Mouse (Mus musculus) midbrain, embryonic 14.5 days (tissue): ENCODE results near the gene Olfr6. TPM values are rescaled to one million over a fixed set of nuclear protein-coding genes. Genes with fewer than 3 reads are reported as not detected.
"Not testable (repeated sequence)": the region's sequence is repeated elsewhere in the genome, so short reads cannot be mapped to it uniquely, and the experiment has no call there.

Source experiments
- ATAC-seq: fragments of 200-750 bp; cut with Nextera tagmentation; 2 replicates; pipeline ENCODE4 v1.8.0; 2017; ENCODE audit warnings: moderate number of reproducible peaks, moderate library complexity; ENCODE audit not compliant: low FRiP score, low TSS enrichment
- DNase-seq: peaks from one replicate; pipeline ENCODE4 v3.0.0-alpha.2; 2015
- H3K27ac ChIP-seq: fragments of 300-500 bp; sonication (generic); replicated peaks from 2 replicates; pipeline ENCODE4 v1.5.1; 2014; ENCODE audit warnings: mild to moderate bottlenecking, low read depth, low read length, moderate library complexity
- H3K27me3 ChIP-seq: fragments of 300-500 bp; sonication (generic); 2 replicates; pipeline ENCODE4 v1.6.1; 2014; ENCODE audit warnings: low read length, control low read depth, mixed read lengths; ENCODE audit not compliant: control insufficient read depth, insufficient read depth
- H3K36me3 ChIP-seq: fragments of 300-500 bp; sonication (generic); 2 replicates; pipeline ENCODE4 v1.6.1; 2014; ENCODE audit warnings: low read length, control low read depth; ENCODE audit not compliant: control insufficient read depth, insufficient read depth
- H3K4me1 ChIP-seq: fragments of 300-500 bp; sonication (generic); 2 replicates; pipeline ENCODE4 v1.6.1; 2014; ENCODE audit warnings: mild to moderate bottlenecking, antibody characterized with exemption, low read length, control low read depth; ENCODE audit not compliant: control insufficient read depth, insufficient read depth
- H3K4me2 ChIP-seq: fragments of 300-500 bp; sonication (generic); 2 replicates; pipeline ENCODE4 v1.6.1; 2014; ENCODE audit warnings: mild to moderate bottlenecking, low read length, moderate library complexity
- H3K4me3 ChIP-seq: fragments of 300-500 bp; sonication (generic); replicated peaks from 2 replicates; pipeline ENCODE4 v1.5.1; 2014; ENCODE audit warnings: low read depth, low read length
- H3K9ac ChIP-seq: fragments of 300-500 bp; sonication (generic); replicated peaks from 2 replicates; pipeline ENCODE4 v1.6.1; 2014; ENCODE audit warnings: mild to moderate bottlenecking, low read length, moderate library complexity
- H3K9me3 ChIP-seq: fragments of 300-500 bp; sonication (generic); 2 replicates; pipeline ENCODE4 v1.6.1; 2016; ENCODE audit warnings: low read length, control low read depth, mixed read lengths; ENCODE audit not compliant: control insufficient read depth
- WGBS: fragments of 180-500 bp; shearing (Covaris S2); extraction: QIAGEN DNeasy Blood & Tissue Kit; methylation state at CpG from one replicate; pipeline ENCODE4 v1.1.7; 2014; 5-methylcytosine and 5-hydroxymethylcytosine counted together
- polyA plus RNA-seq: library from polyadenylated mRNA; unstranded; fragments of >200 nt; fragmentation: Nextera tagmentation; extraction: Ambion mirVana; gene quantifications from 2 replicates; pipeline ENCODE4 v1.2.1, GENCODE M21; 2014

The Olfr6 gene
- polyA plus RNA-seq, result not detected in 2 replicates

DNA sequence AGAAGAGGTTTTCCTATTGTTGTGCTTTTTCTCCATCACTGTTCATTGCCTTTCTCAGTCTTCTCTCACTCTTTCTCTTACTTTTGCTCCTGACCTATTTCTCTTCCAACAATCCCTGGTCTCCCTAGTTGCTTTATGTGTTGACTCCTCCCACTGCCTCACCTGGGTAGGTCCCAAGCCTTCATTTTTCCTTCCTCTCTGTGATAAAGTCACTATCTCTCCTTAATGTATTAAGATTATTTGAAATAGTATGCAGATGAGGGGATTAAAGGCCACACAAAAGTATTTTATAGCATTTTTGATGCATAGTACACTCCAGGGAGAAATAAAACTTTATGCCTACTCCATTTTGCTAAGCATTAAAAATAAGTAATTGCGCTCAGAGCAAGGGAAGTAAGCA is at the start of gene Olfr6:
Gene Olfr6, minus strand, starts transcription at position 101 of the 400 bp plus-strand sequence.
- H3K27ac ChIP-seq, result no peak within 1 kb of the TSS
- 85% methylated on average over 1 of the region's 1 CpGs for WGBS
- H3K9ac ChIP-seq, result no peak within 1 kb of the TSS
- H3K4me3 ChIP-seq, result no peak within 1 kb of the TSS
- H3K27me3 ChIP-seq, result no peaks in the 10 kb centered on the region
- ATAC-seq (no peak), DNase-seq (no peak)
- no peaks in the 10 kb centered on the region for H3K9me3 ChIP-seq
- no peaks in the 10 kb centered on the region for H3K4me1 ChIP-seq
- H3K4me2 ChIP-seq, result no peak within 1 kb of the TSS
- no peaks in the 10 kb centered on the region for H3K36me3 ChIP-seq

DNA sequence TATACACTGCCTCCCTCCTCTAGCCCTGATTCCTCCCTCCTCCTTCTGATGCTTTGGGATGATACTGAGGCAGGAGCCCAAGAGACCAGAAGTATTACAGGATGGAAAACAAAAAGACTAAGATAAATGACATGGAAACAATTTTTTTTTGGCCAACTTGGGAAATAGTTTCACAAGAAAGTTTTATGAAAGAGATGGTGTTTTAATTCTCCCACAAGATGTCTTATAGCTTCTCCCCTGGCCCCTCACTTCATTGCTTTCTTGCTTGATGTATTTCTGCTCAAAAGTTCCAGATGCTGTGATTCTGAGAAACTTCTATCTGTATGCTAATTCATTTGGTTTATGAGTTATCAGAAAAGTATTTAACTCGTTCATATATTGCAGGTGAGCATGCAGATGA is 42.2 kb upstream of the Olfr6 start, which contains the start of gene Olfr2:
Gene Olfr2, minus strand, starts transcription at position 101 of the 400 bp plus-strand sequence.
- Histone ChIP-seq H3K4me3 (no peak within 1 kb of the TSS), H3K4me1 (no peaks in the 10 kb centered on the region), H3K9ac (no peak within 1 kb of the TSS), H3K4me2 (no peak within 1 kb of the TSS), H3K36me3 (no peaks in the 10 kb centered on the region), H3K27me3 (no peaks in the 10 kb centered on the region), H3K27ac (no peak within 1 kb of the TSS), H3K9me3 (no peaks in the 10 kb centered on the region)
- ATAC-seq (no peak), DNase-seq (no peak)
- 61% methylated on average over 1 of the region's 1 CpGs for WGBS

DNA sequence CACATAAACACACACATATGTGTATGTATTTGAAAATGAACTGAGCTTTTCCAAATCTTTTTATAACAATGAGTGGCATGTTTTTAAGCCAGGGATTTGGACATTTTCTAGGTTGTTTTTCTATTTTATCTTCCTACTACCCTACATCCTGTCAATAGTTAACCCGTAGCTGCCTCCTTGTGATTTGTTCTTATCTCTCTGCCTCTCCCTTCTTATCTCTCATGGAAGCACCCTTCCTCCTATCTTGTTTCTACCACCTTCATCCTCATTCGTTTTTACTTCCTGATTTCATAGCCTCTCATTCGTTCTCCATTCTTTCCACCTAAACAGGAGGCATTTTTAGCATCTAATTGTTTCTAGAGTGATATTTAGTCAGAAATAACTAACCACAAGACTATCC is 40.4 kb upstream of the Olfr6 start:
- H3K27ac ChIP-seq, result no peak overlapping the region
- 76% methylated on average over 3 of the region's 3 CpGs for WGBS
- no peaks in the 10 kb centered on the region for H3K4me1 ChIP-seq
- no peak for ATAC-seq
- H3K9ac ChIP-seq, result no peak overlapping the region
- H3K36me3 ChIP-seq, result no peaks in the 10 kb centered on the region
- no peak overlapping the region for H3K4me3 ChIP-seq
- H3K9me3 ChIP-seq, result no peaks in the 10 kb centered on the region
- H3K27me3 ChIP-seq, result no peaks in the 10 kb centered on the region
- DNase-seq, result no peak
- no peak overlapping the region for H3K4me2 ChIP-seq

DNA sequence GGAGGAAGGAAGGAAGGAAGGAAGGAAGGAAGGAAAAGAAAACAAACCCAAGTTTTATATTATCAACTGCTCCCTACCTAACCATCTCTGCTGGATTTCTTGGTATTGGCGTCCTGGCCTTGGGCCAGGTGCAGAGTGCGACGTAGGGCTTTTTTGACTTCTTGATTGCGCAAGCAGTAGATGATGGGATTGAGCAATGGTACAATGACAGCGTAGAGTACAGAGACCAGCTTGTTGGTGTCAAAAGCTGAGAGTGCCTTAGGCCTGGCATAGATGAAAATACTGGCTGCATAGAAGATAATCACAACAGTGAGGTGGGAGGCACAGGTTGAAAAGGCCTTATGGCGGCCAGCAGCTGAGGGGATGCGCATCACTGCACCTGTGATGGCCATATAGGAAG is 37.1 kb upstream of the Olfr6 start:
- no peak for DNase-seq
- H3K4me2 ChIP-seq, result no peak overlapping the region
- H3K9ac ChIP-seq, result no peak overlapping the region
- 88% methylated on average over 7 of the region's 7 CpGs for WGBS
- no peak overlapping the region for H3K4me3 ChIP-seq
- no peaks in the 10 kb centered on the region for H3K27me3 ChIP-seq
- no peaks in the 10 kb centered on the region for H3K9me3 ChIP-seq
- H3K27ac ChIP-seq, result no peak overlapping the region
- no peaks in the 10 kb centered on the region for H3K36me3 ChIP-seq
- H3K4me1 ChIP-seq, result no peaks in the 10 kb centered on the region
- no peak for ATAC-seq

DNA sequence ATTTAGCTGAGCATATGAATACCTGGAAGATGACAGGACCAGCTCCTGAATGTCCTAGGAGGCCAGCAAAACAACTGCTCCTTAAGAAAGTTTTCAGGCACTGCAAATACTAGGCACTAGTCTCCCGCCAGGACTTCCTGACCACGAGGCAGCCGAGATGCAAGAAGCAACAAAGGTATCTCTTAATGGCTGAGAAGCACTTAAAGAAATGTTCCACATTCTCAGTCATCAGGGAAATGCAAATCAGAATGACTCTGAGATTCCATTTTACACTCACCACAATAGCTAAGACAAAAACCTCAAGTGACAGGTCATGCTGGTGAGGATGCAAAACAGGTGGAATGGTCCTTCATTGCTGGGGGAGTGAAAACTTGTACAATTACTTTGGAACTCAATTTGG is 21.5 kb upstream of the Olfr6 start:
- Histone ChIP-seq H3K9me3 (no peaks in the 10 kb centered on the region), H3K9ac (no peak overlapping the region), H3K36me3 (no peaks in the 10 kb centered on the region), H3K4me1 (no peaks in the 10 kb centered on the region), H3K27me3 (no peaks in the 10 kb centered on the region), H3K4me2 (no peak overlapping the region), H3K4me3 (no peak overlapping the region), H3K27ac (no peak overlapping the region)
- ATAC-seq (no peak), DNase-seq (no peak)
- 84% methylated on average over 3 of the region's 3 CpGs for WGBS

DNA sequence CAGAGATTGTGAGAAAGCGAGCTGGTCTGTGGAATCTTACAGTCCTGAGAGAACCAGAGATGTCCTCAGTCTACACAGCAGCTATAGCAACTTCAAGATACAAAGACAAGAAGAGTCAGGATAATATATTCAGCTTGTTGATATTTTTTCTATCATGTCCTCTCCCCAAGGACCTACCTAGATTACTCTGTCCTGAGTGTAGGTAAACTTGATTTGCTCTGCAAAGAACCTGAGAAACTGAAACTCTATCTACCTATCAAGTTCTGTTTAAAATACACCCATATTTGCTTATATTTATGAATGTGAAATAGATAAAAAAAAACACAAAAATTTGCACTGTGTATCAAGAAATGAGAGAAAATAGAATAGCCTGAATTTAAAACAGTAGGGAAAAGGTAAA is 11.6 kb upstream of the Olfr6 start, which contains the start of gene Olfr711:
Gene Olfr711, minus strand, starts transcription at position 101 of the 400 bp plus-strand sequence.
- 63% methylated on average over 1 of the region's 1 CpGs for WGBS
- DNase-seq (no peak), ATAC-seq (no peak)
- H3K9me3 ChIP-seq, result no peaks in the 10 kb centered on the region
- no peaks in the 10 kb centered on the region for H3K36me3 ChIP-seq
- H3K27me3 ChIP-seq, result no peaks in the 10 kb centered on the region
- H3K9ac ChIP-seq, result no peak within 1 kb of the TSS
- no peak within 1 kb of the TSS for H3K27ac ChIP-seq
- no peak within 1 kb of the TSS for H3K4me2 ChIP-seq
- no peaks in the 10 kb centered on the region for H3K4me1 ChIP-seq
- H3K4me3 ChIP-seq, result no peak within 1 kb of the TSS

DNA sequence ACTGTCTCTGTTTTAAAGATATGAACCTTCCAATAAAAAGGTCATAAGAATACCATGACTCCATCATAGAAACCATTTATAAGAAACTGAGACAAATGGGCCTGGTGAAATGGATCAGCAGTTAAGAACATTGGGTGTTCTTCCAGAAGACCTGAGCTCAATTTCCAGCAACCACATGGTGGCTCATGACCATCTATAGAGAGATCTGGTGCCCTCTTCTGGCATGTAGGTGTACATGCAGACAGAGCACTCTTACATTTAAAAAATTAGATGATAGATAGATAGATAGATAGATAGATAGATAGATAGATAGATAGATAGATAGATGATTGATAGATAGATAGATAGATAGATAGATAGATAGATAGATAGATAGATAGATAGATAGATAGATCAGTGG is 3.8 kb upstream of the Olfr6 start:
- H3K4me3 ChIP-seq, DNase-seq, ATAC-seq, H3K4me1 ChIP-seq, H3K9ac ChIP-seq, H3K27ac ChIP-seq, H3K4me2 ChIP-seq, H3K27me3 ChIP-seq, H3K36me3 ChIP-seq, H3K9me3 ChIP-seq: not testable (repeated sequence)

DNA sequence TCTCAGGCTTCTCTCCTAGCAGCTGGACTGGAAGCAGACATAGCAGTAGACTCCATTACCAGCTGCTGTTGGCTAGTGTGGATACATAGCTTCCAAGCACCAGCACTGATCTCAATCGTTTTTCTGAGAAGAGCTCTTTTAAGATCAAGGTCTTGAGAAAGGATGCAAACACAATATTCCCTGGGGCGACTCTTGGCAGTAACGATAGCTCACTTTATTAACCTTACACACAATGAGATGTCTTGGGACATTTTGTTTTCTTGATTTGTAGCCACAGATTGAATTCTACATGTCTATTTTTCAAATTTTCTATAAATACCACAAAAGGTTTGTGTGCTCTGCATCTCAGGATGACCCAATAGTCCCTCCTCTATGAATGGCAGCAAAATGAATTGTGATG is 15.5 kb downstream of the Olfr6 start, which contains the start of gene Olfr710:
Gene Olfr710, minus strand, starts transcription at position 101 of the 400 bp plus-strand sequence.
- Histone ChIP-seq H3K4me2 (no peak within 1 kb of the TSS), H3K36me3 (no peaks in the 10 kb centered on the region), H3K9ac (no peak within 1 kb of the TSS), H3K4me1 (no peaks in the 10 kb centered on the region), H3K27me3 (no peaks in the 10 kb centered on the region), H3K4me3 (no peak within 1 kb of the TSS), H3K9me3 (no peaks in the 10 kb centered on the region), H3K27ac (no peak within 1 kb of the TSS)
- WGBS, result 75% methylated on average over 3 of the region's 3 CpGs
- ATAC-seq, result no peak
- no peak for DNase-seq

DNA sequence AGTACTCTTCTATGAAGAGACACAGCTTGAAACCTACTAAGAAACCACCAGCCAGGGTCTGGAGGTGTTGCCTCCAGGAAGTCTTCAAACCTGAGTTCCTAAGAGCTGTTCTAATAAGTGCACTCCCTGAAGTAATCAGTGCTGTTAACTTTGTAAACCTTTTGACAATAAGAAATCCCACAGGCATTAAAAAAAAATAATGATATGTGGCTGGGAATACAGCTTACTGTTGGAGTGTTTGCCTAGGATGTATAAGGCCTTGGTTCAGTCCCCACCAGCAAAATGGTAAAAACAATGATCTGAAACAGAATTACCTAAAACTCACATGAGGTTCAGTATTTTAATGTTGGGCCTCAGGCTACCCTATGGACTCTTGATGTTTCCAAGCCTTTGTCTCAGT is 31.6 kb downstream of the Olfr6 start, which contains the start of gene Olfr709-ps1:
Gene Olfr709-ps1, minus strand, starts transcription at position 101 of the 400 bp plus-strand sequence.
- ATAC-seq, result no peak

More for the DNA sequence above, 31.6 kb downstream of the Olfr6 start, which contains the start of gene Olfr709-ps1:
- no peak for DNase-seq
- no peak within 1 kb of the TSS for H3K9ac ChIP-seq
- H3K4me1 ChIP-seq, result no peaks in the 10 kb centered on the region
- no peak within 1 kb of the TSS for H3K4me3 ChIP-seq
- H3K36me3 ChIP-seq, result no peaks in the 10 kb centered on the region
- no peaks in the 10 kb centered on the region for H3K27me3 ChIP-seq
- H3K4me2 ChIP-seq, result no peak within 1 kb of the TSS
- no peaks in the 10 kb centered on the region for H3K9me3 ChIP-seq
- no peak within 1 kb of the TSS for H3K27ac ChIP-seq
